Mouse (Mus musculus) liver, postnatal 0 days (tissue): ENCODE data around the gene Vmn2r19. TPM values are rescaled to one million over a fixed set of nuclear protein-coding genes. Genes with fewer than 3 reads are reported as not detected.
A peak's percentile ranks its signal among the peaks of the same experiment; 100 is the strongest.
"Not testable (repeated sequence)": the region's sequence is repeated elsewhere in the genome, so short reads cannot be mapped to it uniquely, and the experiment has no call there.

Experiments
- ATAC-seq: fragments of 200-750 bp; cut with Nextera tagmentation; 2 replicates; pipeline ENCODE4 v1.8.0; 2017; ENCODE audit warnings: mild to moderate bottlenecking, moderate library complexity
- DNase-seq: peaks from one replicate; pipeline ENCODE4 v3.0.0-alpha.2; 2016
- H3K27ac ChIP-seq: fragments of 300-500 bp; sonication (generic); 2 replicates; pipeline ENCODE4 v1.5.1; 2014; ENCODE audit warnings: antibody characterized with exemption, moderate library complexity, mild to moderate bottlenecking, low read depth
- H3K27me3 ChIP-seq: fragments of 300-500 bp; sonication (generic); 2 replicates; pipeline ENCODE4 v1.6.1; 2014; ENCODE audit warnings: low read length, control low read depth, mixed read lengths; ENCODE audit not compliant: insufficient read depth
- H3K36me3 ChIP-seq: fragments of 300-500 bp; sonication (generic); replicated peaks from 2 replicates; pipeline ENCODE4 v1.6.1; 2014; ENCODE audit warnings: mild to moderate bottlenecking, control low read depth, low read length, moderate library complexity, mixed read lengths; ENCODE audit not compliant: insufficient read depth
- H3K4me1 ChIP-seq: fragments of 300-500 bp; sonication (generic); 2 replicates; pipeline ENCODE4 v1.6.1; 2014; ENCODE audit warnings: antibody characterized with exemption, mild to moderate bottlenecking, control low read depth; ENCODE audit not compliant: insufficient read depth
- H3K4me2 ChIP-seq: fragments of 300-500 bp; sonication (generic); 2 replicates; pipeline ENCODE4 v1.6.1; 2014; ENCODE audit warnings: low read depth, mild to moderate bottlenecking, low read length, moderate library complexity, mixed read lengths
- H3K4me3 ChIP-seq: fragments of 300-500 bp; sonication (generic); 2 replicates; pipeline ENCODE4 v1.5.1; 2014; ENCODE audit warnings: low read depth, low read length
- H3K9ac ChIP-seq: fragments of 300-500 bp; sonication (generic); replicated peaks from 2 replicates; pipeline ENCODE4 v1.6.1; 2014; ENCODE audit warnings: mild to moderate bottlenecking, moderate library complexity
- H3K9me3 ChIP-seq: fragments of 300-500 bp; sonication (generic); 2 replicates; pipeline ENCODE4 v1.6.1; 2016; ENCODE audit warnings: mild to moderate bottlenecking, control low read depth, low read length, mixed read lengths
- CTCF ChIP-seq: sonication (generic); IDR thresholded peaks from 2 replicates; pipeline ENCODE4 v1.5.1; 2016; ENCODE audit warnings: antibody characterized with exemption, low read depth
- EP300 ChIP-seq: IDR thresholded peaks from 2 replicates; pipeline ENCODE4 v1.6.1; 2016; ENCODE audit warnings: antibody characterized with exemption, low read depth, mild to moderate bottlenecking
- WGBS: fragments of 180-500 bp; shearing (Covaris S2); extraction: QIAGEN DNeasy Blood & Tissue Kit; methylation state at CpG from one replicate; pipeline ENCODE4 v1.1.7; 2014; ENCODE audit not compliant: insufficient replicate concordance; 5-methylcytosine and 5-hydroxymethylcytosine counted together
- polyA plus RNA-seq: library from polyadenylated mRNA; unstranded; fragments of >200 nt; fragmentation: Nextera tagmentation; extraction: Ambion mirVana; gene quantifications from 2 replicates; pipeline ENCODE4 v1.2.1, GENCODE M21; 2015

Gene Vmn2r19
- polyA plus RNA-seq, 1 experiment from 2014 or later: not detected

DNA sequence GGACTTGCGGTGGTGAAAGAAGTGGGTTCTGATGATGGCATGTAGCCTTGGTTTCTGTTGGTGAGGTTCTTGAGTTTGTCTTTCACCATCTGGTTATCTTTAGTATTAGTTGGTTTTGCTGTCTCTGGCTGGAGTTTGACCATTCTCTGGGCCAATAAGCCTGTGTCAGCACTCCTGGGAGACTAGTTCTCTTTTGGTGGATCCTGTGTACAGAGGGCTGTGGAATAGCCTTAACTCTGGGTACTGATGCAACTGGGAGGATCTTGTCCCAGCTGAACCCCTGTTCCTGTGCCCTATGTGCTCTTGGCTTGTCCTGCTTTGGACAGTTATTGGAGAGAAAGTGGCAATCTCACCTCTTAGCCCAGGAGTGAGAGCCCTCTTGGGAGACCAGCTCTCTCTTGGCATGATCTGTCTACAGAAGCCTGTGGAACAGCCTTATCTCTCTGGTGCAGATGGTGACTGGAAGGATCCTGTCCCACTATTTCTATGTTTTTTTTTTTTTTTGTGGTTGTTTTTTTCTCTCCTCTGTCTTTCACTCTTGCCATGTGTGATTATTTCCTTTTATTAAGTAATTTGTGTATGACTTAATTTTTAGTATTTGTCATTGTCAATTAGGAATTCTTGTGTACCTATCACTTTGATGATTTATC lies 15.3 kb upstream of the Vmn2r19 start:
- peaks cover 10% of the 10 kb centered on the region for H3K4me1 ChIP-seq
- DNase-seq: peak; percentile 51
- H3K27me3 ChIP-seq: no peaks in the 10 kb centered on the region
- H3K4me3 ChIP-seq: no peak overlapping the region
- H3K27ac ChIP-seq: peak overlapping the region; percentile 88
- ATAC-seq: peak; percentile 99
- peak; percentile 97 for TF ChIP-seq EP300
- TF ChIP-seq CTCF: no peak
- WGBS: 70% methylated on average over 1 of the region's 1 CpGs
- peak overlapping the region; percentile 7; the same call in 1 of the 2 replicates for H3K4me2 ChIP-seq
- H3K36me3 ChIP-seq: no peaks in the 10 kb centered on the region
- no peaks in the 10 kb centered on the region for H3K9me3 ChIP-seq
- no peak overlapping the region; the same call in 1 of the 2 replicates for H3K9ac ChIP-seq

DNA sequence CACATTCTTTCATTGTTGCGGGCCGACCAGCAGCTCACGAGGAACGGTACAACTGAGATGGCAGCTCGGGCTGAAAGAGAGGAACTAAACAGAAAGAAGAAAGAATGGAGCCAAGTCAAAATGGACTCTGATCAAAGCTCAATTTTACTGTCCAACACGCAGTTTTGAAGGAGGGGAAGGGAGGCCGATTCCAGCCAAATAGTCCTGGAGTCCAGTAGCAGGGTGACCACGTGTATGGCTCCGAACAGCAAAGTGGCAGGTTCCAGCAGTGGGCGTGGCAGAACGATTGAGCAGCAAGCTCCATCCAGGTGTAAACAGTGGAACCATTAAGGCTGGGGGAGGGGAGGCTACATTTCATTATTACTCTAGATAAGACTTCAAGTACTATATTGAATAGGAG lies 14.6 kb upstream of the Vmn2r19 start:
- H3K27ac ChIP-seq: peak overlapping the region; percentile 81
- H3K4me1 ChIP-seq: peaks cover 10% of the 10 kb centered on the region
- ATAC-seq, H3K4me3 ChIP-seq, DNase-seq, H3K9me3 ChIP-seq, H3K27me3 ChIP-seq, H3K36me3 ChIP-seq, H3K9ac ChIP-seq: not testable (repeated sequence)
- WGBS: 62% methylated on average over 11 of the region's 11 CpGs
- H3K4me2 ChIP-seq: peak overlapping the region; percentile 19; the same call in 1 of the 2 replicates

DNA sequence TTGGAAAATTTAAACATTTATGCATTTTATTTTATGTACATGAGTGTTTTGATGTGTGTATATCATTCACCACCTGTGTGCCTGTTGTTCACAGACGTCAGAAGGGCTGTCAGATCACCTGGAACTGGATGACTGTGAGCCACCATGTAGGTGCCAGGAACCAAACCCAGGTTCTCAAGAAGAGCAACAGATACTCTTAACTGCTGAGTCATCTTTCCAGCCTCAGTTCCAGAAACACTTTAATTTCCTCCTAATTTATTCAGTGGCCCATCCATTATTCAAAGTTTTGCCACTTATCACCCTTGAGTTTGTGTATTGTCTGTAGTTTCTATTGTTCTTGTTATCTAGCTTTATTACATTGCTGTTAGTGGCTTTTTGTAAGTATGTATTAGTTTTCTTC lies 11.4 kb upstream of the Vmn2r19 start:
- DNase-seq (no peak), ATAC-seq (no peak)
- no peak overlapping the region for H3K9ac ChIP-seq
- H3K27ac ChIP-seq: no peak overlapping the region
- H3K9me3 ChIP-seq: no peaks in the 10 kb centered on the region
- no peak overlapping the region for H3K4me3 ChIP-seq
- 46% methylated on average over 1 of the region's 1 CpGs for WGBS
- 0 out of 2 replicates have a peak overlapping the region, but pooled peaks have one; percentile 18 for H3K4me2 ChIP-seq
- H3K4me1 ChIP-seq: peaks cover 6% of the 10 kb centered on the region
- TF ChIP-seq CTCF (no peak), EP300 (no peak)
- no peaks in the 10 kb centered on the region for H3K27me3 ChIP-seq
- H3K36me3 ChIP-seq: no peaks in the 10 kb centered on the region

DNA sequence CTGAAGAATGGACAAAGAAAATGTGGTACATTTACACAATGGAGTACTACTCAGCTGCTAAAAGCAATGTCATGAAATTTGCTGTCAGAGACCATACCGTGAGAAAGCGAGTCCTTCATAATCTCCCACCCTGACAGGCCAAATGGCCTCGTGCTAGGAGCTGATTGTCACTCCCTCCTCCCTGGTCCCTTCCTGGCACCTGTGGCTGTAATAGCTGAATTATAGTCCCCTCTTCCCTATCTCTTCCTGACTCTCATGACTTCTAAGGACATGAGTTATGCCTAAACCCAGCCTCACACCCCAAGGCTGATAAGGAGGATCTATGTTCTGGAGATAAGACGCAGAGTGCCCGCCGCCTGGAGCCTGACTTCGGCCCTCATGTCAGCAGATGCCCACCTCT lies 1.8 kb upstream of the Vmn2r19 start:
- not testable (repeated sequence) for H3K36me3 ChIP-seq, H3K27me3 ChIP-seq, H3K4me3 ChIP-seq, H3K9ac ChIP-seq, ATAC-seq, H3K9me3 ChIP-seq, H3K4me2 ChIP-seq, H3K4me1 ChIP-seq, H3K27ac ChIP-seq, DNase-seq
- WGBS: 45% methylated on average over 7 of the region's 7 CpGs

DNA sequence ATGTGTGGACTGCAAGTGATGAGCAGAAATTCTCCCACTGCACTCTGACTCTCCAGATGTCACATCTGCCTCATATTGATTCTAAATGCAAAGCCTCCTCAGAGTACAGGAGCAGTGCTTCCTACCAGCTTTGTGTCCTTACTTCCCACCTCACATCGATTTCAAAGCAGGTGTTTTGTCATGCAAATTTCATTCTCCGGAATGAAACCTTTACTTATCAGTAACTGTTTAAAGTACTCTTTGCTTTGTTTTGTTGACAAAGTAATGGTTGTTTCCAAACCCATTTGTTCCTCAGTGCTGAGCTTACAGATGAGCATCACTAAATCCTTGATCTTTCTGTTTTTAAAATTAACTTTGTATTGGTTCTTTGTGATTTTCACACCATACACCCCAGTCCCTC lies 24.4 kb downstream of the Vmn2r19 start:
- TF ChIP-seq CTCF (no peak), EP300 (no peak)
- H3K4me1 ChIP-seq: no peaks in the 10 kb centered on the region
- WGBS: 40% methylated on average over 2 of the region's 2 CpGs
- no peaks in the 10 kb centered on the region for H3K27me3 ChIP-seq
- no peak overlapping the region for H3K9ac ChIP-seq
- H3K4me2 ChIP-seq: no peak overlapping the region
- H3K27ac ChIP-seq: no peak overlapping the region
- no peak for DNase-seq
- H3K9me3 ChIP-seq: no peaks in the 10 kb centered on the region
- no peak overlapping the region for H3K4me3 ChIP-seq
- no peak for ATAC-seq
- no peaks in the 10 kb centered on the region for H3K36me3 ChIP-seq

DNA sequence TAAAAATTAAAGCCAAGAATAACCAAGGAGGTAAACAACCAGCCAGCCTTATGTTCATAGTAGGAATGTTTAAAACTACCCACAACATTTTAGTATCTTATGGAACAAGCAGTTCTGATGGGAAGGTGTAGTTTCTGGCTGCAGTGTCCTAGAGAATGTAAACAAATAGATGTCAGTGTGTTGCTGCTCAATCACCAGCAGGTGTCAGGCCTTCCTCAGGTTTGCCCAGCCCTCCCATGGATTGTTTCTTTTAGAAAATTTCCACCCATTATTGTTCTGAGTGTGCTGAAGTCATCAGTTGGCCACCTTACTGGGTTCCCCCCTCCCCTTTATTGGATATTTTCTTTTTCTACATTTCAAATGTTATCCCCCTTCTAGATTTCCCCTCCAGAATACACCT lies 32.0 kb downstream of the Vmn2r19 start:
- H3K4me1 ChIP-seq: no peaks in the 10 kb centered on the region
- ATAC-seq (peak; percentile 51; the same call in 1 of the 2 replicates), DNase-seq (peak; percentile 14)
- H3K36me3 ChIP-seq: no peaks in the 10 kb centered on the region
- H3K9me3 ChIP-seq: no peaks in the 10 kb centered on the region
- no peak overlapping the region for H3K4me2 ChIP-seq
- H3K4me3 ChIP-seq: no peak overlapping the region
- no peaks in the 10 kb centered on the region for H3K27me3 ChIP-seq
- H3K9ac ChIP-seq: no peak overlapping the region
- no peak overlapping the region for H3K27ac ChIP-seq
- TF ChIP-seq CTCF (peak; percentile 60), EP300 (no peak)

DNA sequence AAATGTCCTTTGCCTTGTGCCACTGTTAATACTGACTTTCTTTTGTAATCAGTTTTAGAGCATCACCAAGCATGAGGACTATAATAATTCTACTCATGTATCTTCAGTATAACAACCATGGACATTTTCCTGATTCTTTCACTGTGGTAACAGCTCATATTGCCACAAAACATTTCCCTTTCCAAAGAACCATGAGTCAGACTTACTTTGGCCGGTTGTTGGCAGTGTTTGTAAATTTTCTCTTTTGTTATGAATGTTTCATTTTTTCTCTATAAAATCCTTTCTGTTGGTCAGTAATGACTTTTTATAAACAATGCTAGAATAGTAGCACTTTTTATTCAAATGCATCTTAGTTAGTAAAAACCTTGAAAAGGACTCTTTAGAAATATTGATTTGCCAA lies 38.0 kb downstream of the Vmn2r19 start:
- H3K4me2 ChIP-seq: no peak overlapping the region
- 71% methylated on average over 1 of the region's 1 CpGs for WGBS
- DNase-seq: no peak
- TF ChIP-seq EP300: no peak
- no peak for TF ChIP-seq CTCF
- H3K9me3 ChIP-seq: no peaks in the 10 kb centered on the region
- H3K27ac ChIP-seq: no peak overlapping the region
- H3K9ac ChIP-seq: no peak overlapping the region
- no peaks in the 10 kb centered on the region for H3K27me3 ChIP-seq
- no peak overlapping the region for H3K4me3 ChIP-seq
- no peaks in the 10 kb centered on the region for H3K36me3 ChIP-seq
- H3K4me1 ChIP-seq: no peaks in the 10 kb centered on the region
- ATAC-seq: no peak

Other genes with a start within 250 kb of the Vmn2r19 start
- 20.4 and 20.6 TPM in 2 replicates for gene Clec4a2, start 201.9 kb upstream of the Vmn2r19 start, polyA plus RNA-seq
- 0.21 and 0.45 TPM in 2 replicates for gene Clec4b2, start 135.4 kb upstream of the Vmn2r19 start, polyA plus RNA-seq
- gene Clec4n, start 78.5 kb upstream of the Vmn2r19 start, polyA plus RNA-seq: 24.4 and 28.7 TPM in 2 replicates
- 0.53 and 1.3 TPM in 2 replicates for gene Clec4d, start 46.2 kb upstream of the Vmn2r19 start, polyA plus RNA-seq
- 0.92 and 1.2 TPM in 2 replicates for gene Clec4e, start 18.5 kb upstream of the Vmn2r19 start, polyA plus RNA-seq
- gene Vmn2r20, start 109.8 kb downstream of the Vmn2r19 start, polyA plus RNA-seq: not detected in 2 replicates
- not detected in 2 replicates for gene Vmn2r21, start 225.1 kb downstream of the Vmn2r19 start, polyA plus RNA-seq